8 mouse cellular contexts compared by ENCODE assay signal in the genomic region with DNA sequence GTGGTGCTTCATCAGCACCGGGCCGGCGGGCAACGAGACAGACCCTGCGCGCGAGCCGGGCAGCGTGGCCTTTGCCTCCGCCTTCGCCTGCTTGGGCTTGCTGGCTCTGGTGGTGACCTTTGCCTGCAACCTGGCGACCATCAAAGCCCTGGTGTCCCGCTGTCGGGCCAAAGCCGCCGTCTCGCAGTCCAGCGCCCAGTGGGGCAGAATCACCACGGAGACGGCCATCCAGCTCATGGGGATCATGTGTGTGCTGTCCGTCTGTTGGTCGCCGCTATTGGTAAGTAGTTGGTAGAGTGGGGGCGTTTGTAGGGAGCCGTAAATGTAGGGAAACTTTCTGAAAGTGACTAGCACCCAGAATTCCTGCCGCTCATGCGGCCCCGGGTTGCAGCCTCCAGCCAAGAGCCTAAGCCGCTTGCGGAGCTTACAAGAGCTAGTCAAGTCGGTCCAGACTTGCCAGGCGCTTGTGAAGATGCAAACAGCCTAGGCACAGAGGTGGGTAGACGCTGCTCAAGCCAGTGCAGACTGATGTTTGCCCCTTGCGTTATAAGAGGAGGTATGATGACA. TPM values are rescaled to one million over a fixed set of nuclear protein-coding genes. Genes with fewer than 3 reads are reported as not detected.
A peak's percentile ranks its signal among the peaks of the same experiment; 100 is the strongest.
DNase-seq lines count a peak whose midpoint lies in the region; ATAC-seq and TF ChIP-seq lines count a peak whose summit lies in the region.

No protein-coding gene starts in this region.

- no peak overlapping the region for H3K9ac ChIP-seq in forebrain, embryonic 12.5 days
- 0 out of 2 replicates have a peak overlapping the region, but pooled peaks have one; percentile 35 for H3K9ac ChIP-seq in kidney, postnatal 0 days (ENCODE audit: low read depth, low read length)
- H3K9ac ChIP-seq in midbrain, postnatal 0 days (replicated peaks; ENCODE audit: low read length, poor library complexity, severe bottlenecking): peak overlapping the region; percentile 34; the same call in 1 of the 2 replicates

- TF ChIP-seq CTCF in kidney, postnatal 0 days (IDR thresholded peaks at IDR 0.05; ENCODE audit: low read depth): no peak
- no peak for TF ChIP-seq CTCF in midbrain, postnatal 0 days (IDR thresholded peaks at IDR 0.05)

- WGBS in forebrain, embryonic 12.5 days: 1% methylated on average over 34 of the region's 34 CpGs
- WGBS in kidney, postnatal 0 days: 4% methylated on average over 34 of the region's 34 CpGs
- 4% methylated on average over 32 of the region's 34 CpGs for WGBS in midbrain, postnatal 0 days

- peak overlapping the region; percentile 79 for H3K4me2 ChIP-seq in forebrain, embryonic 12.5 days
- H3K4me2 ChIP-seq in kidney, postnatal 0 days (ENCODE audit: low read length): peak overlapping the region; percentile 75
- H3K4me2 ChIP-seq in midbrain, postnatal 0 days (ENCODE audit: low read depth, low read length, poor library complexity, severe bottlenecking): peak overlapping the region; percentile 91

- peak overlapping the region; percentile 43 for H3K4me3 ChIP-seq in forebrain, embryonic 12.5 days (replicated peaks)
- H3K4me3 ChIP-seq in kidney, postnatal 0 days (replicated peaks; ENCODE audit: low read depth, low read length): peak overlapping the region; percentile 43
- peak overlapping the region; percentile 55 for H3K4me3 ChIP-seq in midbrain, postnatal 0 days (ENCODE audit: low read depth, low read length)

- no peaks in the 10 kb centered on the region for H3K9me3 ChIP-seq in forebrain, embryonic 12.5 days
- H3K9me3 ChIP-seq in kidney, postnatal 0 days (replicated peaks; ENCODE audit: low read length): no peaks in the 10 kb centered on the region
- H3K9me3 ChIP-seq in midbrain, postnatal 0 days (ENCODE audit: low read length): no peaks in the 10 kb centered on the region

- H3K27me3 ChIP-seq in forebrain, embryonic 12.5 days: peaks cover 53% of the 10 kb centered on the region
- H3K27me3 ChIP-seq in kidney, postnatal 0 days (ENCODE audit: insufficient read depth, low read length): peaks cover 19% of the 10 kb centered on the region
- H3K27me3 ChIP-seq in midbrain, postnatal 0 days (ENCODE audit: insufficient read depth, low read length): peaks cover 19% of the 10 kb centered on the region

- no peak overlapping the region for H3K27ac ChIP-seq in forebrain, embryonic 12.5 days
- no peak overlapping the region for H3K27ac ChIP-seq in kidney, postnatal 0 days
- no peak overlapping the region for H3K27ac ChIP-seq in midbrain, postnatal 0 days (ENCODE audit: low read depth, low read length)

- peak; percentile 2; the same call in 1 of the 2 replicates for ATAC-seq in forebrain, embryonic 12.5 days (ENCODE audit: low FRiP score)
- ATAC-seq in kidney, postnatal 0 days (replicated peaks; ENCODE audit: low FRiP score, low read depth): peak; percentile 26
- ATAC-seq in midbrain, postnatal 0 days (ENCODE audit: low FRiP score): peak; percentile 32; the same call in 1 of the 2 replicates
- no peak for ATAC-seq in inflammation-experienced regulatory T-cells, adult 6 months

- H3K36me3 ChIP-seq in forebrain, embryonic 12.5 days (replicated peaks): no peaks in the 10 kb centered on the region
- H3K36me3 ChIP-seq in kidney, postnatal 0 days (ENCODE audit: insufficient read depth, low read length): no peaks in the 10 kb centered on the region
- H3K36me3 ChIP-seq in midbrain, postnatal 0 days (ENCODE audit: insufficient read depth, low read length): no peaks in the 10 kb centered on the region

- peaks cover 12% of the 10 kb centered on the region for H3K4me1 ChIP-seq in forebrain, embryonic 12.5 days
- H3K4me1 ChIP-seq in kidney, postnatal 0 days (replicated peaks; ENCODE audit: insufficient read depth, low read length): peaks cover 11% of the 10 kb centered on the region
- no peaks in the 10 kb centered on the region for H3K4me1 ChIP-seq in midbrain, postnatal 0 days (ENCODE audit: insufficient read depth, low read length)

- DNase-seq in layer of hippocampus, postnatal 36 days: peak; percentile 12 to 24
- DNase-seq in layer of hippocampus, postnatal 25 days (ENCODE audit: extremely low spot score in 1 of 2, low spot score in 1 of 2): no peak
- DNase-seq in adrenal gland, postnatal 25 days: peak; percentile 17
- DNase-seq in kidney, postnatal 0 days (ENCODE audit: low spot score): no peak
- no peak for DNase-seq in midbrain, postnatal 0 days (ENCODE audit: low spot score)
- DNase-seq in gastrocnemius, postnatal 4 days (ENCODE audit: low spot score in 2 of 2): no peak

RNA-seq across cellular contexts. Expression of gene Ptger3, which starts 1.0 kb away (rescaled TPM):
- 1 to 10 TPM; 1.8 to 2.0 TPM for total RNA-seq in layer of hippocampus, postnatal 36 days (2021)
- total RNA-seq in layer of hippocampus, postnatal 25 days (2021): 1 to 10 TPM; 1.7 to 2.2 TPM
- 11.0 and 12.5 TPM in 2 replicates for total RNA-seq in adrenal gland, postnatal 25 days (2021)
- polyA plus RNA-seq in forebrain, embryonic 12.5 days (2016; fragmentation: Nextera tagmentation; extraction: Ambion mirVana): 2.0 and 2.3 TPM in 2 replicates
- polyA plus RNA-seq in kidney, postnatal 0 days (2015; fragmentation: Nextera tagmentation; extraction: Ambion mirVana): 27.8 and 30.2 TPM in 2 replicates
- 9.4 and 10.1 TPM in 2 replicates for total RNA-seq in midbrain, postnatal 0 days (2014; rRNA removed)
- 6.6 and 7.8 TPM in 2 replicates for polyA plus RNA-seq in midbrain, postnatal 0 days (2015; fragmentation: Nextera tagmentation; extraction: Ambion mirVana)
- polyA plus RNA-seq in inflammation-experienced regulatory T-cells, adult 6 months (2017; shearing (Covaris generic)): not detected
- 1 to 10 TPM; 1.2 to 2.7 TPM for total RNA-seq in gastrocnemius, postnatal 4 days (2021)

RNA-seq across cellular contexts. Expression of gene Zranb2, which starts 33.7 kb away (rescaled TPM):
- 100 to 1,000 TPM; 137 to 139 TPM for total RNA-seq in layer of hippocampus, postnatal 36 days (2021)
- total RNA-seq in layer of hippocampus, postnatal 25 days (2021): 100 to 1,000 TPM; 120 to 145 TPM
- 75.9 and 81.4 TPM in 2 replicates for total RNA-seq in adrenal gland, postnatal 25 days (2021)
- polyA plus RNA-seq in forebrain, embryonic 12.5 days (2016; fragmentation: Nextera tagmentation; extraction: Ambion mirVana): 143 and 151 TPM in 2 replicates
- 82.1 and 87.4 TPM in 2 replicates for polyA plus RNA-seq in kidney, postnatal 0 days (2015; fragmentation: Nextera tagmentation; extraction: Ambion mirVana)
- total RNA-seq in midbrain, postnatal 0 days (2014; rRNA removed): 68.7 and 103 TPM in 2 replicates
- 98.4 and 103 TPM in 2 replicates for polyA plus RNA-seq in midbrain, postnatal 0 days (2015; fragmentation: Nextera tagmentation; extraction: Ambion mirVana)
- polyA plus RNA-seq in inflammation-experienced regulatory T-cells, adult 6 months (2017; shearing (Covaris generic)): 10 to 100 TPM; 69.0 to 79.2 (median 77.5) TPM
- total RNA-seq in gastrocnemius, postnatal 4 days (2021): 10 to 100 TPM; 48.8 to 56.8 TPM

Comparison
In these comparisons a context has a peak if more than half of its experiments do, and no peak if none do; other contexts are left out.
1. DNase-seq: peak in layer of hippocampus, postnatal 36 days (2 of 2) and adrenal gland, postnatal 25 days (single experiment); none in layer of hippocampus, postnatal 25 days (0 of 2), kidney, postnatal 0 days (single experiment), midbrain, postnatal 0 days (single experiment) and gastrocnemius, postnatal 4 days (0 of 2).
2. Peak in every context shown above with its lines, with median percentiles within 50 percentile points of each other: H3K4me2 ChIP-seq and H3K4me3 ChIP-seq.